Mouse (Mus musculus) embryonic fibroblast, embryonic 13.5 days (primary cell): ENCODE data around the gene Kdm5c. TPM values are rescaled to one million over a fixed set of nuclear protein-coding genes. Genes with fewer than 3 reads are reported as not detected.

Source experiments
- H3K27ac ChIP-seq: 2 replicates; pipeline ENCODE4 v1.5.1; 2012; ENCODE audit warnings: low read length, control low read depth, inconsistent platforms; ENCODE audit not compliant: insufficient read depth
- H3K4me1 ChIP-seq: 2 replicates; pipeline ENCODE4 v1.6.1; 2011; ENCODE audit warnings: low read length; ENCODE audit not compliant: control insufficient read depth, insufficient read depth
- H3K4me3 ChIP-seq: 2 replicates; pipeline ENCODE4 v1.5.1; 2011; ENCODE audit warnings: mild to moderate bottlenecking, control low read depth, low read length; ENCODE audit not compliant: insufficient read depth
- CTCF ChIP-seq: IDR thresholded peaks from 2 replicates; pipeline ENCODE4 v1.5.1; 2011; ENCODE audit warnings: mild to moderate bottlenecking, control low read depth, low read length, moderate library complexity, borderline replicate concordance; ENCODE audit not compliant: insufficient read depth
- POLR2A ChIP-seq: IDR thresholded peaks from 2 replicates; pipeline ENCODE4 v1.6.1; 2011; ENCODE audit warnings: low read depth, mild to moderate bottlenecking, control low read depth, low read length, moderate library complexity
- polyA plus RNA-seq: library from polyadenylated mRNA; stranded (reverse); fragments of >200 nt; gene quantifications from 2 replicates; pipeline ENCODE4 v1.2.4, GENCODE M21; 2011; ENCODE audit warnings: low read depth; ENCODE audit not compliant: missing spikeins, insufficient read length

Gene Kdm5c
- polyA plus RNA-seq, result 42.2 and 45.0 TPM in 2 replicates

GRCm38 (mm10) chrX:152232781-152233763, at the start of gene Kdm5c:
TSS of gene Kdm5c (plus strand) at chrX:152233020.
- peak within 1 kb of the TSS; percentile 88 for H3K4me3 ChIP-seq
- peak within 1 kb of the TSS; percentile 74 for H3K27ac ChIP-seq
- no peaks in the 10 kb centered on the region for H3K4me1 ChIP-seq
- TF ChIP-seq CTCF (no peak), POLR2A (peak; percentile 91)

- Histone ChIP-seq H3K27ac (no peak overlapping the region), H3K4me1 (no peaks in the 10 kb centered on the region), H3K4me3 (no peak overlapping the region)
- no peak for TF ChIP-seq POLR2A
- no peak for TF ChIP-seq CTCF
Observed at GRCm38 (mm10) chrX:152187151-152187550, 45.7 kb upstream of the Kdm5c start.

GRCm38 (mm10) chrX:152191266-152191665, 41.6 kb upstream of the Kdm5c start:
- Histone ChIP-seq H3K4me3 (no peak overlapping the region), H3K4me1 (no peaks in the 10 kb centered on the region), H3K27ac (no peak overlapping the region)
- TF ChIP-seq CTCF (no peak), POLR2A (no peak)

- H3K27ac ChIP-seq, result no peak overlapping the region
- no peak for TF ChIP-seq POLR2A
- no peak overlapping the region for H3K4me3 ChIP-seq
- H3K4me1 ChIP-seq, result no peaks in the 10 kb centered on the region; the same call in 1 of the 2 replicates
Observed at GRCm38 (mm10) chrX:152197814-152198648, 34.8 kb upstream of the Kdm5c start.

- H3K27ac ChIP-seq, result no peak overlapping the region
- TF ChIP-seq CTCF, result no peak
- TF ChIP-seq POLR2A, result no peak
- no peak overlapping the region for H3K4me3 ChIP-seq
- no peaks in the 10 kb centered on the region; the same call in 1 of the 2 replicates for H3K4me1 ChIP-seq
Observed at GRCm38 (mm10) chrX:152201737-152202421, 30.9 kb upstream of the Kdm5c start.

GRCm38 (mm10) chrX:152202422-152203103, 30.3 kb upstream of the Kdm5c start:
- H3K27ac ChIP-seq, result peak overlapping the region; percentile 14; the same call in 1 of the 2 replicates
- no peak overlapping the region for H3K4me3 ChIP-seq
- H3K4me1 ChIP-seq, result no peaks in the 10 kb centered on the region; the same call in 1 of the 2 replicates
- no peak for TF ChIP-seq CTCF
- no peak for TF ChIP-seq POLR2A

GRCm38 (mm10) chrX:152203247-152203646, 29.6 kb upstream of the Kdm5c start:
- TF ChIP-seq POLR2A (no peak), CTCF (no peak)
- Histone ChIP-seq H3K4me1 (no peaks in the 10 kb centered on the region; the same call in 1 of the 2 replicates), H3K27ac (peak overlapping the region; percentile 14; the same call in 1 of the 2 replicates)

GRCm38 (mm10) chrX:152205486-152205885, 27.3 kb upstream of the Kdm5c start:
- Histone ChIP-seq H3K4me3 (no peak overlapping the region), H3K4me1 (no peaks in the 10 kb centered on the region; the same call in none of the 2 replicates), H3K27ac (no peak overlapping the region)
- no peak for TF ChIP-seq CTCF
- TF ChIP-seq POLR2A, result no peak

More at GRCm38 (mm10) chrX:152203247-152203646, 29.6 kb upstream of the Kdm5c start:
- no peak overlapping the region for H3K4me3 ChIP-seq
